Mouse (Mus musculus): ENCODE data around the gene Trim43c.
A peak's percentile ranks its signal among the peaks of the same experiment; 100 is the strongest.
"Not testable (repeated sequence)": the region's sequence is repeated elsewhere in the genome, so short reads cannot be mapped to it uniquely, and the experiment has no call there.

Gene Trim43c

DNA sequence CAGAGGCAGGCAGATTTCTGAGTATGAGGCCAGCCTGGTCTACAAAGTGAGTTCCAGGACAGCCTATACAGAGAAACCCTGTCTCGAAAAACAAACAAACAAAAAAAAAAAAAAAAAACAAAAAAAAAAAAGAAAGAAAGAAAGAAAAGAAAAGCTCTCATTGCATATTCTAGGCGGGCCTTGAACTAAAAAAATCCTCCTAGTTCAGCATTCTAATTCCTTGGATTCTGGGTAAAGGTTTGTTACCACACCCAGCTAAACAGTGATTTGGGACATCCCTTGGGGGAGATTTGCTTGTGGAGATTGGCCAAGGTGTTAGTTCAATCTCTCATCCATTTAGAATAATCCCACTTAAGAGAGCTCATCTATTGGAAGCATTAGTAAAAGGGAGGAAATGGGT lies at the start of gene Trim43c:
Gene Trim43c, plus strand, starts transcription at position 301 of the 400 bp plus-strand sequence.
- DNase-seq, result not testable (repeated sequence)

DNA sequence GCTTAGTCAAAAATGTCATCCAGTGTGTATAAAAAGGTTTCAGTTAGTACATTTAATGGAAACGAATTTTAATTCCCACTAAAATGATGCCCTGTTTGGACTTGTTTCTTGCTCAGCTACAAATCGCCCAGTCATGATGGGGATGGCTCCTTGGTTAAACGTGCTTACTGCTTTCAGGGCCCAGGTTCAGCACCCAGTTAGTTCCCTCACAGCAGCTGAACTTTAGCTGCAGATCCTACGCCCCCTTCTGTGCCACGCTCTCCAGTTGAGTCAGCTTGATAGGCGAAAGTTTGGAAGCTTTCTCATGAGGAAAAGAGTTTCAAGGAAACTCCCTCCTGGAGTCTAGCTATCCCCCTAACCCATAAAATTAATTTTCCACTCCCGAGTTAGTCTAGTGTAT lies 14.1 kb downstream of the Trim43c start:
- DNase-seq, result not testable (repeated sequence)

DNA sequence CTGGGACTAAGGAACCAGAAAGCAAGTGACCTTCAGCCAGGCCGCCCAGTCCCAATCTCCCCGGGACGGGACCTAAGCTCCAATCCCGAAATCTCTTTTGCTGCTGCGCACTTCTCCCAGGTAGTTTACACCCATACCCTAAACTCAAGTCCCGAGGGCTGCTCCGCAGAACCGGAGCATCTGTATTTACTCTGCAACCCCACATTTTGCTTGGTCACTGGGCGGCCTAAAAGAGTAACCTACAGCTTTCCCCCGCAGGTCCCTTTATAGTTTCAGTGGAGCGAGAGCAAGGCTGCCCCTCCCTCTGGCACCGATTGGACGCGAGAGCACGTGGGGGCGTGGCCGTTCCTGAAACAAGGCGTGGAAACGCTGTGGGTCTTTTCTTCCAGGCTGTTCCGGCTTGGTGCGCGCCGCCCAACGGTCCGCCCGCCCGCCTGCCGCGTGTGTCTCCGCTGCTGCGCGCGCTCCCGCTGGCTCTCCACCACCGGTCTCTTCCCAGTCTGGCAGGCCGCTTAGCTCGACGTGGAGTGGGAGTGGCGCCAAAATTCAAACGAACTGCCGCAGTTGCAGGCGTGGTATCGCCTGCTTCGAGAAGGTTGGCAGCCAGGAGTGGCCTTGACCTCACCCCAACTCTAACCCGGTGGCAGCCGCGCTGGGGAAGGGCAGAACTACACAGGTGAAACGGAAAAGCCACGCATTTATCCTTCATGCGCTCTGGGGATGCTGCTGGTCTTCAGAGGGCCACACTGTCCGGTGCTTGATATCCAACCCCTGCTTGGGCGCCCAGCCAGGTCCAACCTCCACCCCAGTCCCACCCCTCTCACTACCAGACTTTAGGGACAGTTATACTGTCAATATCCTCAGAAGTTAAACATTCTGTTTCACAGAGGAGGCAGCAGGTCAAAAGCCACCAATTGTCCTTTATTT lies 19.9 kb downstream of the Trim43c start:
- peak; percentile 80 to 85 for DNase-seq

Data from cerebellum, postnatal 14 days (tissue).